Mouse (Mus musculus) stomach, postnatal 0 days (tissue): ENCODE measurements around the gene Malsu1.

Experiments
- CTCF ChIP-seq: IDR thresholded peaks from 2 replicates; pipeline ENCODE4 v1.5.1; 2016; ENCODE audit warnings: antibody characterized with exemption, low read depth, mild to moderate bottlenecking, moderate library complexity
- EP300 ChIP-seq: optimal IDR thresholded peaks from 2 replicates; pipeline ENCODE3; 2016; ENCODE audit warnings: antibody characterized with exemption

- TF ChIP-seq CTCF (peak; percentile 41), EP300 (no peak)
Observed at GRCm38 (mm10) chr6:49096421-49096820, 22.8 kb downstream of the Malsu1 start.
